9 mouse cellular contexts compared by ENCODE assay signal in genomic region chr7:120203789-120204188, GRCm38 (mm10). TPM values are rescaled to one million over a fixed set of nuclear protein-coding genes. Genes with fewer than 3 reads are reported as not detected.
DNase-seq lines count a peak whose midpoint lies in the region; ATAC-seq and TF ChIP-seq lines count a peak whose summit lies in the region.
"Had no signal": no experiment of that assay in that cellular context is flagged by ENCODE, and none has a peak within 500 bp of the region (broad histone marks: within the 10 kb centered on the region; RNA-seq: fewer than 3 reads in every experiment).

TSS of gene Abca14 (plus strand) at chr7:120203961.

- ATAC-seq in forebrain, embryonic 15.5 days (replicated peaks) = peak; percentile 81
- peak; percentile 66; the same call in 1 of the 2 replicates for ATAC-seq in heart, postnatal 0 days (ENCODE audit: insufficient read depth, low read depth)
- peak; percentile 79 for ATAC-seq in midbrain, postnatal 0 days (ENCODE audit: low FRiP score)

- peak; percentile 12 for DNase-seq in CD4-positive helper T cell, adult 2 months (ENCODE audit: low read depth, low spot score)
- peak; percentile 56 for DNase-seq in cerebellum, adult 11-12 months
- DNase-seq in heart, postnatal 0 days (ENCODE audit: low spot score) = peak; percentile 42
- peak; percentile 90 for DNase-seq in kidney, postnatal 14 days
- DNase-seq in liver = peak; percentile 67
- peak; percentile 82 for DNase-seq in midbrain, postnatal 0 days (ENCODE audit: low spot score)
- DNase-seq in testis, postnatal 10 days (ENCODE audit: low spot score) = peak; percentile 93

- TF ChIP-seq CTCF in heart, postnatal 0 days (IDR thresholded peaks at IDR 0.05; ENCODE audit: low read depth) = peak; percentile 98
- peak; percentile 95 for TF ChIP-seq CTCF in midbrain, postnatal 0 days (IDR thresholded peaks at IDR 0.05)

- TF ChIP-seq EP300 in heart, postnatal 0 days (IDR thresholded peaks at IDR 0.05; ENCODE audit: low read depth) = no peak

- no peak within 1 kb of the TSS for H3K4me3 ChIP-seq in forebrain, embryonic 15.5 days
- no peak within 1 kb of the TSS for H3K4me3 ChIP-seq in heart, postnatal 0 days (ENCODE audit: low read depth, low read length)
- H3K4me3 ChIP-seq in midbrain, postnatal 0 days (ENCODE audit: low read depth, low read length) = no peak within 1 kb of the TSS

- H3K4me1 ChIP-seq in forebrain, embryonic 15.5 days = peaks cover 6% of the 10 kb centered on the region; the same call in 1 of the 2 replicates
- H3K4me1 ChIP-seq in heart, postnatal 0 days (ENCODE audit: control insufficient read depth, insufficient read depth) = peaks cover 10% of the 10 kb centered on the region
- H3K4me1 ChIP-seq in midbrain, postnatal 0 days (ENCODE audit: insufficient read depth, low read length) = peaks cover 5% of the 10 kb centered on the region; the same call in 1 of the 2 replicates

- no peaks in the 10 kb centered on the region for H3K36me3 ChIP-seq in forebrain, embryonic 15.5 days
- no peaks in the 10 kb centered on the region for H3K36me3 ChIP-seq in heart, postnatal 0 days (replicated peaks; ENCODE audit: control insufficient read depth, insufficient read depth, low read length)
- no peaks in the 10 kb centered on the region for H3K36me3 ChIP-seq in midbrain, postnatal 0 days (ENCODE audit: insufficient read depth, low read length)

- no peak within 1 kb of the TSS for H3K9ac ChIP-seq in forebrain, embryonic 15.5 days (replicated peaks)
- no peak within 1 kb of the TSS for H3K9ac ChIP-seq in heart, postnatal 0 days (replicated peaks; ENCODE audit: low read depth, low read length)
- H3K9ac ChIP-seq in midbrain, postnatal 0 days (replicated peaks; ENCODE audit: low read length, poor library complexity, severe bottlenecking) = no peak within 1 kb of the TSS

- no peaks in the 10 kb centered on the region for H3K9me3 ChIP-seq in forebrain, embryonic 15.5 days
- H3K9me3 ChIP-seq in heart, postnatal 0 days (replicated peaks; ENCODE audit: control insufficient read depth, low read length) = no peaks in the 10 kb centered on the region
- no peaks in the 10 kb centered on the region for H3K9me3 ChIP-seq in midbrain, postnatal 0 days (ENCODE audit: low read length)

- H3K27me3 ChIP-seq in forebrain, embryonic 15.5 days = peaks cover 46% of the 10 kb centered on the region
- H3K27me3 ChIP-seq in heart, postnatal 0 days (ENCODE audit: control insufficient read depth, insufficient read depth, low read length) = peaks cover 22% of the 10 kb centered on the region
- H3K27me3 ChIP-seq in midbrain, postnatal 0 days (ENCODE audit: insufficient read depth, low read length) = peaks cover 25% of the 10 kb centered on the region
- H3K27me3 ChIP-seq: CH12.LX had no signal

- 4% methylated on average over 26 of the region's 26 CpGs for WGBS in forebrain, embryonic 15.5 days
- WGBS in heart, postnatal 0 days = 3% methylated on average over 26 of the region's 26 CpGs
- 3% methylated on average over 26 of the region's 26 CpGs for WGBS in midbrain, postnatal 0 days

- no peak within 1 kb of the TSS for H3K27ac ChIP-seq in forebrain, embryonic 15.5 days (replicated peaks)
- no peak within 1 kb of the TSS for H3K27ac ChIP-seq in heart, postnatal 0 days (ENCODE audit: low read depth)
- H3K27ac ChIP-seq in midbrain, postnatal 0 days (ENCODE audit: low read depth, low read length) = no peak within 1 kb of the TSS

- no peak within 1 kb of the TSS; the same call in 1 of the 2 replicates for H3K4me2 ChIP-seq in forebrain, embryonic 15.5 days (replicated peaks)
- H3K4me2 ChIP-seq in heart, postnatal 0 days (ENCODE audit: low read depth, low read length) = no peak within 1 kb of the TSS
- H3K4me2 ChIP-seq in midbrain, postnatal 0 days (ENCODE audit: low read depth, low read length, poor library complexity, severe bottlenecking) = peak within 1 kb of the TSS; percentile 32

RNA-seq across cellular contexts. Expression of gene Abca14, which starts in this region (rescaled TPM):
- 0.03 TPM in 1 of 2 replicates, not detected in the other for polyA plus RNA-seq in forebrain, embryonic 15.5 days (2015; fragmentation: Nextera tagmentation; extraction: Ambion mirVana)
- total RNA-seq in heart, postnatal 0 days (2014; rRNA removed; ENCODE audit: low replicate concordance) = not detected in 2 replicates
- not detected in 2 replicates for polyA plus RNA-seq in heart, postnatal 0 days (2015; fragmentation: Nextera tagmentation; extraction: Ambion mirVana)
- total RNA-seq in midbrain, postnatal 0 days (2014; rRNA removed) = not detected in 2 replicates
- polyA plus RNA-seq in midbrain, postnatal 0 days (2015; fragmentation: Nextera tagmentation; extraction: Ambion mirVana) = not detected in 2 replicates
- total RNA-seq: CH12.LX had no signal

Comparison
In these comparisons a context has a peak if more than half of its experiments do, and no peak if none do; other contexts are left out.
1. Peak in ATAC-seq in forebrain, embryonic 15.5 days; RNA of the gene not detected or under 1 TPM.
2. Peak in DNase-seq and ATAC-seq in heart, postnatal 0 days; RNA of the gene not detected or under 1 TPM.
3. Peak in DNase-seq, ATAC-seq and H3K4me2 ChIP-seq in midbrain, postnatal 0 days; RNA of the gene not detected or under 1 TPM.
4. DNase-seq: peak in every context shown above with its lines; median percentile 93 in testis, postnatal 10 days; 90 in kidney, postnatal 14 days; 82 in midbrain, postnatal 0 days; 67 in liver; 56 in cerebellum, adult 11-12 months; 42 in heart, postnatal 0 days; 12 in CD4-positive helper T cell, adult 2 months.